Mouse (Mus musculus): ENCODE data around the gene Hoxc8. TPM values are rescaled to one million over a fixed set of nuclear protein-coding genes. Genes with fewer than 3 reads are reported as not detected.

Hoxc8 gene
- polyA plus RNA-seq, 1 experiment from 2014 or later: not detected

GRCm38 (mm10) chr15:102955007-102955382 is 35.4 kb upstream of the Hoxc8 start:
- ATAC-seq (ENCODE audit: insufficient number of reproducible peaks, low FRiP score, low TSS enrichment, low read depth): no peak
- Histone ChIP-seq H3K4me2 (replicated peaks) (no peak overlapping the region), H3K9me3 (replicated peaks) (no peaks in the 10 kb centered on the region), H3K9ac (no peak overlapping the region), H3K27ac (replicated peaks) (no peak overlapping the region), H3K4me1 (no peaks in the 10 kb centered on the region), H3K4me3 (replicated peaks) (no peak overlapping the region), H3K36me3 (no peaks in the 10 kb centered on the region), H3K27me3 (peaks cover 94% of the 10 kb centered on the region)
- WGBS: 1% methylated on average over 28 of the region's 28 CpGs

DNA sequence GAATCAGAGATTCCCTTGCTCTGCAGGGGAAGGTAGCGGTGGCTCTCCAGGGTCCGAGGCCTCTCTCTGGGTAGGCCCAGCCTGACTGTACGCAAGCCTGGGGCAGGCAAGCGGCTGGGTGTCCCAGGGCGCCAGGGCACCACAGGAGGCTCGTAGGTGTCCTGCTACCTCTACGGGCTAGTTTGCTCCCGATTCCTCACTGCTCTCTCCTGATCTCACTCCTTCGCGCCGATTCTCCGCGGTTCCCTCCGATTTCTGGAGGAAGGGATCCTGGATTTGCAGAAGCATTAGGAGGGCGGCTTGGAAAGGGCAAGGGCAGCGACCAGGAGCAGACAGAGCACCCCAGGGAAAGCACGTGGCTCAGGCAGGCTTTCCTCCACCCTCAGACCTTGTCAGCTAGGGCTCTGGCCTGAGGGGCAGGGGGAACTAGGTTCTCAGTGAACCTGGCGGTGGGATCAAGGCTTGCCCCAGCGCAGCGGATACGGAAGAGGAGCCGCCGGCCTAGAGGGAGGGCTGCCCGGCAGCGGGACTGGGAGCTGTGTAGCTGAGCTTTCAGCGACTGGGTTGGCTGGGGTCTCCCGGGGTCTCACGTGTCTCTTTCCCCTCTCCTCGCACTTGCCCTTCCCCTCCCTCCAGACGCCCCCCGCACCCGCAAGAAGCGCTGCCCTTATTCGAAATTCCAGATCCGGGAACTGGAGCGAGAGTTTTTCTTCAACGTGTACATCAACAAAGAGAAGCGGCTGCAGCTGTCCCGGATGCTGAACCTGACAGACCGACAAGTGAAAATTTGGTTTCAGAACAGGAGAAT is 34.4 kb upstream of the Hoxc8 start:
- Histone ChIP-seq H3K9ac (no peak overlapping the region), H3K4me2 (replicated peaks) (no peak overlapping the region), H3K4me3 (replicated peaks) (no peak overlapping the region), H3K9me3 (replicated peaks) (no peaks in the 10 kb centered on the region), H3K27me3 (peaks cover 95% of the 10 kb centered on the region), H3K36me3 (no peaks in the 10 kb centered on the region), H3K4me1 (no peaks in the 10 kb centered on the region), H3K27ac (replicated peaks) (no peak overlapping the region)
- no peak for ATAC-seq (ENCODE audit: insufficient number of reproducible peaks, low FRiP score, low TSS enrichment, low read depth)
- 1% methylated on average over 40 of the region's 40 CpGs for WGBS

- H3K9ac ChIP-seq: no peak overlapping the region
- no peak for ATAC-seq (ENCODE audit: insufficient number of reproducible peaks, low FRiP score, low TSS enrichment, low read depth)
- no peaks in the 10 kb centered on the region for H3K36me3 ChIP-seq
- no peaks in the 10 kb centered on the region for H3K4me1 ChIP-seq
- H3K27ac ChIP-seq (replicated peaks): no peak overlapping the region
- H3K9me3 ChIP-seq (replicated peaks): no peaks in the 10 kb centered on the region
- H3K4me2 ChIP-seq (replicated peaks): no peak overlapping the region
- peaks cover 94% of the 10 kb centered on the region for H3K27me3 ChIP-seq
- H3K4me3 ChIP-seq (replicated peaks): no peak overlapping the region
- WGBS: under 1% methylated on average over 12 of the region's 12 CpGs
These were observed 33.5 kb upstream of the Hoxc8 start for GRCm38 (mm10) chr15:102956906-102957305.

GRCm38 (mm10) chr15:102959663-102960191 is 30.7 kb upstream of the Hoxc8 start:
- no peak overlapping the region for H3K27ac ChIP-seq (replicated peaks)
- no peaks in the 10 kb centered on the region for H3K4me1 ChIP-seq
- H3K4me3 ChIP-seq (replicated peaks): no peak overlapping the region
- no peaks in the 10 kb centered on the region for H3K9me3 ChIP-seq (replicated peaks)
- no peak overlapping the region for H3K9ac ChIP-seq
- H3K36me3 ChIP-seq: no peaks in the 10 kb centered on the region
- H3K27me3 ChIP-seq: peaks cover 92% of the 10 kb centered on the region
- no peak for ATAC-seq (ENCODE audit: insufficient number of reproducible peaks, low FRiP score, low TSS enrichment, low read depth)
- WGBS: under 1% methylated on average over 13 of the region's 13 CpGs
- no peak overlapping the region for H3K4me2 ChIP-seq (replicated peaks)

- H3K4me2 ChIP-seq (replicated peaks): no peak overlapping the region
- H3K4me1 ChIP-seq: peaks cover 4% of the 10 kb centered on the region; the same call in 1 of the 2 replicates
- 1% methylated on average over 6 of the region's 6 CpGs for WGBS
- H3K9ac ChIP-seq: no peak overlapping the region
- peaks cover 94% of the 10 kb centered on the region for H3K27me3 ChIP-seq
- H3K36me3 ChIP-seq: no peaks in the 10 kb centered on the region
- H3K4me3 ChIP-seq (replicated peaks): no peak overlapping the region
- no peak overlapping the region for H3K27ac ChIP-seq (replicated peaks)
- ATAC-seq (ENCODE audit: insufficient number of reproducible peaks, low FRiP score, low TSS enrichment, low read depth): no peak
- H3K9me3 ChIP-seq (replicated peaks): no peaks in the 10 kb centered on the region
These were observed 28.7 kb upstream of the Hoxc8 start for GRCm38 (mm10) chr15:102961728-102962127.

- no peak overlapping the region for H3K27ac ChIP-seq (replicated peaks)
- no peak overlapping the region for H3K9ac ChIP-seq
- H3K4me2 ChIP-seq (replicated peaks): no peak overlapping the region
- no peak for ATAC-seq (ENCODE audit: insufficient number of reproducible peaks, low FRiP score, low TSS enrichment, low read depth)
- H3K36me3 ChIP-seq: no peaks in the 10 kb centered on the region
- H3K4me1 ChIP-seq: peaks cover 8% of the 10 kb centered on the region; the same call in 1 of the 2 replicates
- no peak overlapping the region for H3K4me3 ChIP-seq (replicated peaks)
- H3K9me3 ChIP-seq (replicated peaks): no peaks in the 10 kb centered on the region
- H3K27me3 ChIP-seq: peaks cover 94% of the 10 kb centered on the region
- 2% methylated on average over 13 of the region's 13 CpGs for WGBS
These were observed 27.9 kb upstream of the Hoxc8 start for GRCm38 (mm10) chr15:102962492-102962891.

DNA sequence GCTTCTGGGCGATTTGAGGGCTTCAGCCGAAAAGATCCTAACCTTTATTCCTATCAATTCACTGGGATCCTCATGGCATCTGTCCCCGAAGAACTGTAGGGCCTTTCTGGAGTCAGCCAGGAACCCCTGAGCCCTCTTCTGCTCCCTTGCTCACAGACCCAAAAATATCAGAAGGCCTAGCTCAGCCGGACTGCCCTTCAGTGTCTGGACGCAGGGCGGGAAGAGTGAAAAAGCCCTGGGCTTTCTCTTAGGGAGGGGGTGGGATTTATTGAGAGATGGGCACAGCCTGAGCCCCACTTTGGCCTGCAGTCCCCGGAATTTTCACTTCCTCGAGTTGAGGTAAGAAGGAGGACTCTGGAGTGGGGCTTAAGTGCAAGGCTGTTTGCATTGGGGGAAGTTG is 27.1 kb upstream of the Hoxc8 start:
- WGBS: 3% methylated on average over 8 of the region's 8 CpGs
- H3K27me3 ChIP-seq: peaks cover 92% of the 10 kb centered on the region
- no peak overlapping the region for H3K4me3 ChIP-seq (replicated peaks)
- H3K36me3 ChIP-seq: no peaks in the 10 kb centered on the region
- H3K9me3 ChIP-seq (replicated peaks): no peaks in the 10 kb centered on the region
- peaks cover 8% of the 10 kb centered on the region; the same call in 1 of the 2 replicates for H3K4me1 ChIP-seq
- no peak overlapping the region for H3K4me2 ChIP-seq (replicated peaks)
- no peak for ATAC-seq (ENCODE audit: insufficient number of reproducible peaks, low FRiP score, low TSS enrichment, low read depth)
- H3K27ac ChIP-seq (replicated peaks): no peak overlapping the region
- no peak overlapping the region for H3K9ac ChIP-seq

GRCm38 (mm10) chr15:102963671-102964640 is 26.5 kb upstream of the Hoxc8 start:
- 0 out of 2 replicates have a peak overlapping the region, but pooled peaks have one; percentile 4 for H3K4me2 ChIP-seq (replicated peaks)
- no peak overlapping the region for H3K4me3 ChIP-seq (replicated peaks)
- no peak overlapping the region for H3K9ac ChIP-seq
- WGBS: 2% methylated on average over 28 of the region's 28 CpGs
- no peak overlapping the region for H3K27ac ChIP-seq (replicated peaks)
- no peaks in the 10 kb centered on the region for H3K36me3 ChIP-seq
- no peak for ATAC-seq (ENCODE audit: insufficient number of reproducible peaks, low FRiP score, low TSS enrichment, low read depth)
- H3K27me3 ChIP-seq: peaks cover 92% of the 10 kb centered on the region
- peaks cover 8% of the 10 kb centered on the region; the same call in 1 of the 2 replicates for H3K4me1 ChIP-seq
- no peaks in the 10 kb centered on the region for H3K9me3 ChIP-seq (replicated peaks)

DNA sequence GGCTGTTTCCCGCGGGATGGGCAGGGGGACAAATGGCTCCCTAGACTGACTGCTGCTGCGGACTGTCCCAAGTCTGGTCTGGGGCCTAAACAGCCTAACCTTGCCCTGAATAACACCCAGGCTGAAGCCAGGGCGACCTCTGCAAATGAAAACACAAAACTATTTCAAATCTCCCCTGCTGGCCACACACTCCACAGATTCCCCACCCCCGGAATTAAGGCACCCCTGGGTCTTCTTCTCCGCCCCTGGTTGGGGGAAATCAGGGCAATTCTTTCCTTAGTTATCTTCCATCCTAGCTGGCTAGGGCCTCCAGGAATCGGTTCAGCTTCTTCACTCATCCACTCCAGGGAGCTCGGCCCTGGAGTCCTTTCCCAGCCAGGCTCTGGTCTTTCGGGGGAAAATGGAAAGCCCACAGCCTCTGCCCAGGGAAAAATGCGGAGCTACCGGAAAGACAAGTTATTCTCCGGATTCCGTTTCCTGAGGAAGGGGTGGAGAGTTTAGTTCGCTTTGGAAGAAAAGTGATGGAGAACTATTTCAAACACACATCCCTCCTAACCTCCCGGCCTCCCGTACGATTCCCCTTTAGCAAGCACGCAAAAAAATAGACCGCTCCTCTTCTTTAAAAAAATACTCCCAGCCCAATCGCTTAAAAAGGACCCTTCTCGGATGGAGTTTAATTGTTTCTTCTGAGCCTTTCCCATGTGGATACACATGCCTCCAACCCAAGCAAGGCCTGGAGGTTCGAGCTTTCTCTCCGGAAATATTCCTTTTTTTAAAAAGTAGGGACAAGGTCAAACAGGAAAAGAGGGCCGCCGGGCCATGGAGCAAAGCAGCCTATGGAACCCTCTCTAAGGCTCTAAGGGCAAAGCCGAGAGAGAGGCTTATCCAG is 25.2 kb upstream of the Hoxc8 start:
- Histone ChIP-seq H3K4me1 (peaks cover 8% of the 10 kb centered on the region; the same call in 1 of the 2 replicates), H3K36me3 (no peaks in the 10 kb centered on the region), H3K27me3 (peaks cover 95% of the 10 kb centered on the region), H3K27ac (replicated peaks) (no peak overlapping the region), H3K9ac (no peak overlapping the region), H3K9me3 (replicated peaks) (no peaks in the 10 kb centered on the region), H3K4me3 (replicated peaks) (no peak overlapping the region), H3K4me2 (replicated peaks) (no peak overlapping the region)
- 4% methylated on average over 26 of the region's 26 CpGs for WGBS
- ATAC-seq (ENCODE audit: insufficient number of reproducible peaks, low FRiP score, low TSS enrichment, low read depth): no peak

- H3K4me3 ChIP-seq (replicated peaks): peak overlapping the region; percentile 21
These were observed 24.3 kb upstream of the Hoxc8 start for GRCm38 (mm10) chr15:102965892-102966775.

More at GRCm38 (mm10) chr15:102965892-102966775, 24.3 kb upstream of the Hoxc8 start:
- H3K27me3 ChIP-seq: peaks cover 96% of the 10 kb centered on the region
- H3K4me2 ChIP-seq (replicated peaks): peak overlapping the region; percentile 32
- peak; percentile 29; the same call in 1 of the 2 replicates for ATAC-seq (ENCODE audit: insufficient number of reproducible peaks, low FRiP score, low TSS enrichment, low read depth)
- H3K4me1 ChIP-seq: peaks cover 8% of the 10 kb centered on the region; the same call in 1 of the 2 replicates
- H3K9me3 ChIP-seq (replicated peaks): no peaks in the 10 kb centered on the region
- no peak overlapping the region for H3K9ac ChIP-seq
- H3K27ac ChIP-seq (replicated peaks): no peak overlapping the region
- no peaks in the 10 kb centered on the region for H3K36me3 ChIP-seq
- WGBS: 4% methylated on average over 28 of the region's 30 CpGs

Data from embryonic facial prominence, embryonic 15.5 days (tissue).